34 mouse cellular contexts compared by ENCODE assay signal in the genomic region with DNA sequence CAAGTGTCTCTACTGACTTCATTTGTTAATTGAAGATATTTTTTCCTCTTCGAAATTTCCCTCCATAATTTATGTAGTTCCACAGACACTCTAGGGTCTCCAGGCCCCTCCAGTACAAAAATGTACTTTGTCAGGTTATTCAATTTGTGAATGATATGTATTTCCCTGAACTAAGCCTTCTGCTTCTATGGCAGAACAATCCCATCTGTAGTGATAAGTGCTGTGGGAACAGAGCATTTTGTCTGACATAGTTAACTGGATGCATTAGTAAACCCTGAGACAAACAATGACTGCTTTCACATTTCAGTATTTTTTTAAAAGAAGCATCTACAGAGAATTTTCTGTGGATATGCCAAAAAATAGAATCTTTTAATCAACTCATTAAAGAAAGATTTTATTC.
"Had no signal": no experiment of that assay in that cellular context is flagged by ENCODE, and none has a peak within 500 bp of the region (broad histone marks: within the 10 kb centered on the region; RNA-seq: fewer than 3 reads in every experiment).

No protein-coding gene starts in this region.

- H3K27me3 ChIP-seq: heart, embryonic 12.5 days; heart, embryonic 13.5 days; heart, embryonic 15.5 days; hindbrain, embryonic 12.5 days; hindbrain, embryonic 13.5 days; hindbrain, embryonic 15.5 days; intestine, embryonic 15.5 days; kidney, embryonic 15.5 days had no signal

- DNase-seq: heart, postnatal 10 days; heart, postnatal 14 days; heart, postnatal 36 days; heart, postnatal 4 days; kidney, adult 11 months; kidney, adult 18-20 months; kidney, adult 2 months; kidney, adult 8-10 months; kidney, adult 9 months; kidney, postnatal 10 days; kidney, postnatal 14 days; kidney, postnatal 25 days; kidney, postnatal 36 days; kidney, postnatal 4 days; layer of hippocampus, adult 9-11 months; layer of hippocampus, postnatal 36 days had no signal

- H3K9ac ChIP-seq: heart, embryonic 12.5 days; heart, embryonic 13.5 days; heart, embryonic 15.5 days; hindbrain, embryonic 12.5 days; hindbrain, embryonic 13.5 days; hindbrain, embryonic 14.5 days; hindbrain, embryonic 15.5 days; intestine, embryonic 15.5 days; kidney, embryonic 15.5 days had no signal

- ATAC-seq: hindbrain, embryonic 16.5 days; hindbrain, postnatal 0 days; inflammation-experienced regulatory T-cells, adult 6 months; intestine, embryonic 15.5 days; intestine, embryonic 16.5 days; intestine, postnatal 0 days had no signal

- H3K4me3 ChIP-seq: heart, embryonic 12.5 days; heart, embryonic 13.5 days; heart, embryonic 15.5 days; hindbrain, embryonic 10.5 days; hindbrain, embryonic 12.5 days; hindbrain, embryonic 13.5 days; hindbrain, embryonic 15.5 days; intestine, embryonic 15.5 days; kidney, embryonic 15.5 days; layer of hippocampus, adult 2 months; left cerebral cortex, adult 2 months had no signal

- H3K27ac ChIP-seq: heart, embryonic 13.5 days; heart, embryonic 15.5 days; hindbrain, embryonic 10.5 days; hindbrain, embryonic 12.5 days; hindbrain, embryonic 13.5 days; hindbrain, embryonic 14.5 days; hindbrain, embryonic 15.5 days; hindbrain, postnatal 0 days; intestine, embryonic 15.5 days; kidney, embryonic 15.5 days; kidney, postnatal 0 days; layer of hippocampus, adult 2 months; left cerebral cortex, adult 2 months had no signal

- H3K36me3 ChIP-seq: heart, embryonic 12.5 days; heart, embryonic 13.5 days; heart, embryonic 15.5 days; hindbrain, embryonic 10.5 days; hindbrain, embryonic 12.5 days; hindbrain, embryonic 13.5 days; hindbrain, embryonic 15.5 days; intestine, embryonic 15.5 days; kidney, embryonic 15.5 days had no signal

- H3K9me3 ChIP-seq: heart, embryonic 12.5 days; heart, embryonic 13.5 days; heart, embryonic 15.5 days; hindbrain, embryonic 10.5 days; hindbrain, embryonic 12.5 days; hindbrain, embryonic 13.5 days; hindbrain, embryonic 15.5 days; intestine, embryonic 15.5 days; kidney, embryonic 15.5 days had no signal

- H3K4me1 ChIP-seq: heart, embryonic 12.5 days; heart, embryonic 13.5 days; heart, embryonic 15.5 days; hindbrain, embryonic 10.5 days; hindbrain, embryonic 12.5 days; hindbrain, embryonic 13.5 days; hindbrain, embryonic 15.5 days; intestine, embryonic 15.5 days; kidney, embryonic 15.5 days had no signal

- H3K4me2 ChIP-seq: heart, embryonic 12.5 days; heart, embryonic 13.5 days; heart, embryonic 15.5 days; hindbrain, embryonic 12.5 days; hindbrain, embryonic 13.5 days; hindbrain, embryonic 14.5 days; hindbrain, embryonic 15.5 days; intestine, embryonic 15.5 days; kidney, embryonic 15.5 days had no signal
